Mouse (Mus musculus) kidney, embryonic 15.5 days (tissue): Measurements from ENCODE around the gene Kalrn. TPM values are rescaled to one million over a fixed set of nuclear protein-coding genes. Genes with fewer than 3 reads are reported as not detected.

Source experiments
- ATAC-seq: fragments of 200-750 bp; cut with Nextera tagmentation; replicated peaks from 2 replicates; pipeline ENCODE4 v1.8.0; 2017; ENCODE audit warnings: moderate TSS enrichment; ENCODE audit not compliant: low FRiP score
- H3K27ac ChIP-seq: fragments of 300-500 bp; sonication (generic); 2 replicates; pipeline ENCODE4 v1.5.1; 2015; ENCODE audit warnings: mild to moderate bottlenecking, inconsistent platforms
- H3K27me3 ChIP-seq: fragments of 300-500 bp; sonication (generic); 2 replicates; pipeline ENCODE4 v1.6.1; 2015; ENCODE audit warnings: inconsistent platforms
- H3K36me3 ChIP-seq: fragments of 300-500 bp; sonication (generic); 2 replicates; pipeline ENCODE4 v1.6.1; 2015; ENCODE audit warnings: inconsistent platforms
- H3K4me1 ChIP-seq: fragments of 300-500 bp; sonication (generic); 2 replicates; pipeline ENCODE4 v1.6.1; 2015; ENCODE audit warnings: inconsistent platforms
- H3K4me2 ChIP-seq: fragments of 300-500 bp; sonication (generic); 2 replicates; pipeline ENCODE4 v1.6.1; 2015; ENCODE audit warnings: moderate library complexity, mild to moderate bottlenecking, inconsistent platforms
- H3K4me3 ChIP-seq: fragments of 300-500 bp; sonication (generic); replicated peaks from 2 replicates; pipeline ENCODE4 v1.5.1; 2015; ENCODE audit warnings: mild to moderate bottlenecking, inconsistent platforms
- H3K9ac ChIP-seq: fragments of 300-500 bp; sonication (generic); 2 replicates; pipeline ENCODE4 v1.6.1; 2015; ENCODE audit warnings: mild to moderate bottlenecking, inconsistent platforms
- H3K9me3 ChIP-seq: fragments of 300-500 bp; sonication (generic); replicated peaks from 2 replicates; pipeline ENCODE4 v1.6.1; 2016; ENCODE audit warnings: inconsistent platforms
- WGBS: fragments of 180-500 bp; shearing (Covaris S2); methylation state at CpG from one replicate; pipeline ENCODE4 v1.1.7; 2015; ENCODE audit warnings: mixed read lengths; 5-methylcytosine and 5-hydroxymethylcytosine counted together
- polyA plus RNA-seq: library from polyadenylated mRNA; unstranded; fragments of >200 nt; fragmentation: Nextera tagmentation; extraction: Ambion mirVana; gene quantifications from 2 replicates; pipeline ENCODE4 v1.2.1, GENCODE M21; 2015

Gene Kalrn
- polyA plus RNA-seq, 1 experiment from 2014 or later = 15.8 TPM

DNA sequence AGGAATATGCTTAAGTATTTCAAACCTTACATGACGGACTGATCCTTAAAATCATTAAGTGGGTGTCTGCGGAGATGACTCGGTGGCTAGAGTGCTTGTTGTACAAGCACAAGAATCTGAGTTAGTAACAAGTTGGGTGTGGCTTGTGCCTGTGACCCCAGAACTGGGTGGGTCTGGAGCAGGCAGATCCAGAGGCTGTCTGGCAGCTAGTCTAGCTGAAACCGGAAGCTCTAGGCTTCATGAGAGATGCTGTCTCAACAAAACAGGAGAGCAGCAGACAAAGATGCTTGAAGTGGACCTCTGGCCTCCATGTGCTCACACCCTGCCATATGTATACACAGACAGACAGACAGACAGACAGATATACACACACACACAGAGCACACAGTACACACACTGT lies 582.6 kb downstream of the Kalrn start:
- Histone ChIP-seq H3K9me3 (no peaks in the 10 kb centered on the region), H3K27ac (no peak overlapping the region), H3K27me3 (no peaks in the 10 kb centered on the region), H3K36me3 (no peaks in the 10 kb centered on the region), H3K9ac (no peak overlapping the region), H3K4me3 (no peak overlapping the region), H3K4me2 (no peak overlapping the region), H3K4me1 (peaks cover 8% of the 10 kb centered on the region)
- ATAC-seq = no peak
- WGBS = 86% methylated on average over 4 of the region's 4 CpGs

DNA sequence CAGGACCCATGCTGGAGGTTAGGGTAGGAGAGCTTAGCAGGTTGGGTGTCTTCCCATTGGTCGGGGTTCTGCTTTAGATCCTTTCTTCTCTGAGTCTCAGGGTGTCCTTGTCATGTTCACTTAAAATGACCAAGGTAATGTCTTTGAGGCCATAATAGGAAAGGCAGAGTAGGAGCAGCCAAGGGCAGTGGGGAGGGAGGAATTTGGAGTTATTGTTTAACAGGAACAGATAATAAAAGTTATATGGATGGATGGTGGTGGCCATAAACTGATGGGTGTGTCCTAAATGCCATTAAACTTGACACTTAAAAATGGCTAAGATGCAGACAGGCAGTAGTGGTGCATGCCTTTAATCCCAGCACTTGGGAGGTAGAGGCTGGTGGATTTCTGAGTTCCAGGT lies 584.2 kb downstream of the Kalrn start:
- Histone ChIP-seq H3K4me2 (no peak overlapping the region), H3K9ac (no peak overlapping the region), H3K4me3 (no peak overlapping the region), H3K4me1 (peaks cover 7% of the 10 kb centered on the region), H3K9me3 (no peaks in the 10 kb centered on the region), H3K27me3 (no peaks in the 10 kb centered on the region), H3K36me3 (no peaks in the 10 kb centered on the region), H3K27ac (peak overlapping the region; percentile 58)
- 0 out of 2 replicates have a peak, but pooled peaks have one; percentile 40 for ATAC-seq
- 74% methylated on average over 1 of the region's 1 CpGs for WGBS

DNA sequence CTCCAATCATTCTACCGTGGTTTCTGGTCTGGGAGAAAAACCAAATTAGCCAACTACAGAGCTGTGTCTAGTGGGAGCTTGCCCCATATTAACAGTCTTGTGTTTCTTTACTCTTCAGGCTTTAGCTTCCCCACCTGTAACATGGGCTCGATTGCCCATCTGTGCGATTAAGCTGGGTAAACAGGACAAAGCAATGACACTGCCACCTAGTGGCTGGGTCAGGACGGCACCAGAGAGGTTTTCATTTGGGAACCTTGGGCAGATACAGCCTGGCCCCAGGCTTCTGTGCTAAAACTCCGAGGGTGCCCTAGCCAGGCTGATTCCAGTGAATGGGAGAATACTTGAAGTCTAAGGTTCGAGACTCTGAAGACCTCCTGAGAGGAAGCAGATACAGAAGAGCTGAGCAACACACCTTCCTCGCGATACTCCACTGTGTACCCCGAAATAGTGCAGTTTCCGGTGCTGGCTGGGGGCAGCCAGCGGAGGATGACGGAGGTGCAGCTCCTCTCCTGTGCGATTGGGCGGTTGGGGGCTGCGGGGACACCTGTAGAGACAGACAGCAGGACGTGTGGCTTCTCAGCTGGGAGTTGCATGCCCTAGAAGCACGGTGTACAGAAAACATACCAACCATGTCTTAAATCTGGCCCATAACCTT lies 584.8 kb downstream of the Kalrn start:
- Histone ChIP-seq H3K36me3 (no peaks in the 10 kb centered on the region), H3K27ac (peak overlapping the region; percentile 58), H3K4me3 (no peak overlapping the region), H3K9ac (no peak overlapping the region), H3K4me2 (no peak overlapping the region), H3K9me3 (no peaks in the 10 kb centered on the region), H3K4me1 (peaks cover 7% of the 10 kb centered on the region), H3K27me3 (no peaks in the 10 kb centered on the region)
- no peak for ATAC-seq
- WGBS = 63% methylated on average over 17 of the region's 17 CpGs

- Histone ChIP-seq H3K9ac (no peak overlapping the region), H3K36me3 (no peaks in the 10 kb centered on the region), H3K4me3 (no peak overlapping the region), H3K4me2 (no peak overlapping the region), H3K4me1 (peaks cover 7% of the 10 kb centered on the region), H3K27ac (no peak overlapping the region), H3K9me3 (no peaks in the 10 kb centered on the region), H3K27me3 (no peaks in the 10 kb centered on the region)
- WGBS = 81% methylated on average over 7 of the region's 7 CpGs
- ATAC-seq = no peak
These were observed 586.3 kb downstream of the Kalrn start for GRCm38 (mm10) chr16:33986993-33987392.

DNA sequence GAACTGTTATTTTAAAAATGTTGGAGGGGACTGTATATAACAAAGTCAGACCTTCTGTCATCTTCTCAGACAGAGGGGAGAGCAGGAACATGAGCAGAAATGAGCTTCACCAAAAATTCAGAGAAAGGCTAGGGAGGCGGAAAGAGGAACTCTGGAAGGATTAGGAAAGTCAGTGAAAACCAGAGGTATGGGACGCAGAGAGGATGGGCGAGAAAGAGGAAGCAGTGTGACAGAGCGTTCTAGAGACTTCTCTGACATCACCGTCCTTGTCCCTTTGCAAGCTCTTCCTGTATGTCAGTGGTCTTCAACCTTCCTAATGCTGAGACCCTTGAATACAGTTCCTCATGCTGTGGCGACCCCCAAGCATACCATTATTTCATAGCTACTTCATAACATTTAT lies 588.0 kb downstream of the Kalrn start:
- Histone ChIP-seq H3K4me3 (no peak overlapping the region), H3K27ac (no peak overlapping the region), H3K4me1 (peaks cover 7% of the 10 kb centered on the region), H3K27me3 (no peaks in the 10 kb centered on the region), H3K4me2 (no peak overlapping the region), H3K9ac (no peak overlapping the region), H3K9me3 (no peaks in the 10 kb centered on the region), H3K36me3 (no peaks in the 10 kb centered on the region)
- WGBS = 83% methylated on average over 6 of the region's 6 CpGs
- no peak for ATAC-seq

GRCm38 (mm10) chr16:33983712-33984111 lies 589.6 kb downstream of the Kalrn start:
- no peak overlapping the region for H3K9ac ChIP-seq
- H3K4me2 ChIP-seq = no peak overlapping the region
- H3K4me3 ChIP-seq = no peak overlapping the region
- no peak for ATAC-seq
- peaks cover 3% of the 10 kb centered on the region for H3K4me1 ChIP-seq
- WGBS = 96% methylated on average over 6 of the region's 6 CpGs
- no peaks in the 10 kb centered on the region for H3K27me3 ChIP-seq
- H3K36me3 ChIP-seq = no peaks in the 10 kb centered on the region
- no peaks in the 10 kb centered on the region for H3K9me3 ChIP-seq
- H3K27ac ChIP-seq = no peak overlapping the region

- ATAC-seq = no peak
- 76% methylated on average over 2 of the region's 2 CpGs for WGBS
- Histone ChIP-seq H3K36me3 (no peaks in the 10 kb centered on the region), H3K4me2 (no peak overlapping the region), H3K4me1 (no peaks in the 10 kb centered on the region), H3K27me3 (no peaks in the 10 kb centered on the region), H3K27ac (no peak overlapping the region), H3K9ac (no peak overlapping the region), H3K4me3 (no peak overlapping the region), H3K9me3 (no peaks in the 10 kb centered on the region)
These were observed 593.5 kb downstream of the Kalrn start for GRCm38 (mm10) chr16:33979855-33980254.

DNA sequence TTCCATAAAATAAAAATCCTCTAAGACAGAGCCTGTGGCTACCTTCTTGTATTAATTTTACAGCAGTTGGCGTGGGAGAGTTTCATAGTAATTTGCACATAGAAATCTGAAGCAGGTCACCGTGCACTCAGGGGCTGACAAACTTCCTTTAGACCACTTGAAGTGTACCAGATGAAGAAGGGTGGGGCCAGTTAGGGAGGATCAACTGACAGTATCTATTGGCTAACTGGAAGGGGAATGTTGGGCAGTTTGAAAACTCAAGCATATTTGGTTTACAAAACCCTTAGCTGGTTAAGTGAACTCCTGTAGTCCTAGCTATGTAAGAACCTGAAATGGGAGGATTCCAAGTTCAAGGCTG lies 606.1 kb downstream of the Kalrn start:
- ATAC-seq = no peak
- Histone ChIP-seq H3K9me3 (no peaks in the 10 kb centered on the region), H3K36me3 (peaks cover 13% of the 10 kb centered on the region), H3K4me1 (peaks cover 12% of the 10 kb centered on the region), H3K4me3 (peak overlapping the region; percentile 87), H3K27ac (peak overlapping the region; percentile 82), H3K9ac (peak overlapping the region; percentile 84), H3K4me2 (peak overlapping the region; percentile 81), H3K27me3 (no peaks in the 10 kb centered on the region)
- WGBS = 50% methylated on average over 2 of the region's 2 CpGs

DNA sequence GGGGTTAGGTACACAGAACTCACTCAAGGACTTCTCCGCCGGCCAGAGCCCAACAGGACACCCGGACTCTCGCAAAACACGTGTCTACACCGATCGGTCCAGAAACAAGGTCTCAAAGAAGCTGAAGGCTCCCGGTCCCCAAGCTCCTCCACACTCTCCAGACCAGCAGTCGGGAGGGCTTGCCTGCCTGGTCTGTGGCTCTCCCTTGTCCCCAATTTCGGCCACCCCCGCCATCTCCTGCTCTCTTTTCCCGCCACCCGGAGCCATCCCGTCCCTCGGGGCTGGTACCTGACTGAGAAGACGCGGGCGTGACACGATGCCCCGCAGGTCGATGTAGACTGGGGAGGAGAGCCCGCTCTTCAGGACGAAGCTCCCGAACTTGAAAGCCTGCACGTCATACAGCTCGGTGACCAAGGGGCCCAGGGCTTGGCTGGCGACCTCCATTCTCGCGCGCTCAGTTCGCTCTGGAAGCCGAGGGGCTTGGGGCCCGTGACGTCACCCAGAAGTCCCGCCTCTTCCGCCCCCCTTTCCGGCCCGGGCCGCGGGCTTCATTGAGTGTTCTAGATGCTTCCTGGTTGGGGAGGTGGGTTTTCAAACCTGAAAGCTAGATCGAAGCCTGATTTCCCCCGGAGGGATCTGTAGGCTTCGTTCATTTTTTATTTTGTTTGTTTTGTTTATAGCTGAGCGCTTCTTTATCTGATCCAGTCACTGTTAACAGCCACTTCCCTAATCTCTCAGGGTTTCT lies 606.6 kb downstream of the Kalrn start, which contains the start of gene Umps:
TSS of gene Umps (minus strand) at position 501 of the 745 bp plus-strand sequence.
- no peaks in the 10 kb centered on the region for H3K9me3 ChIP-seq
- H3K9ac ChIP-seq = peak within 1 kb of the TSS; percentile 84
- ATAC-seq = peak; percentile 94
- peaks cover 12% of the 10 kb centered on the region for H3K4me1 ChIP-seq
- peak within 1 kb of the TSS; percentile 81 for H3K4me2 ChIP-seq
- 1% methylated on average over 44 of the region's 44 CpGs for WGBS
- peak within 1 kb of the TSS; percentile 87 for H3K4me3 ChIP-seq
- H3K36me3 ChIP-seq = peaks cover 18% of the 10 kb centered on the region
- peak within 1 kb of the TSS; percentile 82 for H3K27ac ChIP-seq
- H3K27me3 ChIP-seq = no peaks in the 10 kb centered on the region

DNA sequence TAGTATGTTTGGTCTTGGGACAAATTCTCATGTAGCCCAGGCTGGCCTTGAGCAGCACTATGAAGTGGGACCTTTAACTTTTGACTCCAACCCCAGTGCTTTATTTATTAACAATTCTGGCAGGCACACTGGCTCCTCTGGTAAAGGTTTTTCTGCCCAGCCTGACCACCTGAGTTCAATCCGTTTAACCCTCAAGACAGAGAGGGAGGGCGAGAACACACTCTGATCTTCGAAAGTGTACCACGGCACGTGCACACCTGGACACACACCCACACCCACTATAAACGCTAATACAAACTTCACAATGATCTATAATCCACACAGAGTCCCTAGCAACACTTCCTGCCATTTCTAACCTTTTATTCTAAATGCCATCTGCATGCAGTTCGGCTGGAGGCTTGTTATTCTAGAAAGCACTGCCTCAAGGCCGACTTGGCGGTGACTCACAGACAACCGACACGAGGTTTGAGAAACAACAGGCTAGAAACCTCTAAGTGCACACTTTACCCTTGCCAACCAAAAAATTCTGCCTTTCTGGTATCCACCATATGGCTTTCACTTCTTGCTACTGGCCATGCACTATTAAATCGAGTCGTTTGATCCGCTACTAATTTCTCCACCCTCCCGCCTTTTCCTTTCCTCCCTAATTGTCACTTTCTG lies 607.3 kb downstream of the Kalrn start:
- peak overlapping the region; percentile 87 for H3K4me3 ChIP-seq
- peaks cover 25% of the 10 kb centered on the region for H3K36me3 ChIP-seq
- ATAC-seq = no peak; the same call in 1 of the 2 replicates
- peaks cover 12% of the 10 kb centered on the region for H3K4me1 ChIP-seq
- WGBS = 7% methylated on average over 15 of the region's 15 CpGs
- H3K9ac ChIP-seq = peak overlapping the region; percentile 84
- H3K4me2 ChIP-seq = peak overlapping the region; percentile 81
- H3K27me3 ChIP-seq = no peaks in the 10 kb centered on the region
- H3K9me3 ChIP-seq = no peaks in the 10 kb centered on the region
- H3K27ac ChIP-seq = peak overlapping the region; percentile 82; the same call in 1 of the 2 replicates

DNA sequence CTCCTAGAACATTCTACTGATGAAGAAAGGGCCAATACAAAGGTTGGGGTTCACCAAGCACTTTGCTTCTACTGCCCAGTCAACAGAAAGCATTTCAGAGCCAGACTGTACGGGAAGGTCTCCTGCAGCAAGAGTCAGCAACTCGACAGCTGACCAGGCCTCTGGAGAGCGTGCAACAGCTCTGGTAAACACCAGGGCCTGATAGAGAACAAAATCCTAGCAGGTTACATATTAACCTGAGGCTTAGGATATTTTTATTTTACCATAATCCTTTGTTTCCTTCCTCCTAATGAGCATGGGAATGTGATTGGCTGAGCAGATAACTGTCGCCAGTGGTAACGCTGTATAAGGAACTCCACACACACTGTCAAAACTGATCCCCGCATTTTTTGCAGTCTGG lies 609.8 kb downstream of the Kalrn start:
- no peaks in the 10 kb centered on the region for H3K9me3 ChIP-seq
- no peak overlapping the region for H3K9ac ChIP-seq
- peaks cover 50% of the 10 kb centered on the region for H3K36me3 ChIP-seq
- H3K4me3 ChIP-seq = no peak overlapping the region
- no peak for ATAC-seq
- H3K4me2 ChIP-seq = no peak overlapping the region
- H3K27ac ChIP-seq = no peak overlapping the region
- no peaks in the 10 kb centered on the region for H3K27me3 ChIP-seq
- H3K4me1 ChIP-seq = peaks cover 12% of the 10 kb centered on the region
- 81% methylated on average over 6 of the region's 6 CpGs for WGBS

- Histone ChIP-seq H3K36me3 (peaks cover 75% of the 10 kb centered on the region), H3K9me3 (no peaks in the 10 kb centered on the region), H3K4me3 (no peak overlapping the region), H3K4me1 (no peaks in the 10 kb centered on the region), H3K27me3 (no peaks in the 10 kb centered on the region), H3K4me2 (no peak overlapping the region), H3K9ac (no peak overlapping the region), H3K27ac (no peak overlapping the region)
- WGBS = 85% methylated on average over 1 of the region's 1 CpGs
- ATAC-seq = no peak
These were observed 618.5 kb downstream of the Kalrn start for GRCm38 (mm10) chr16:33954793-33955192.
